Mouse (Mus musculus): ENCODE measurements around the gene Prss34.

Gene Prss34

DNA sequence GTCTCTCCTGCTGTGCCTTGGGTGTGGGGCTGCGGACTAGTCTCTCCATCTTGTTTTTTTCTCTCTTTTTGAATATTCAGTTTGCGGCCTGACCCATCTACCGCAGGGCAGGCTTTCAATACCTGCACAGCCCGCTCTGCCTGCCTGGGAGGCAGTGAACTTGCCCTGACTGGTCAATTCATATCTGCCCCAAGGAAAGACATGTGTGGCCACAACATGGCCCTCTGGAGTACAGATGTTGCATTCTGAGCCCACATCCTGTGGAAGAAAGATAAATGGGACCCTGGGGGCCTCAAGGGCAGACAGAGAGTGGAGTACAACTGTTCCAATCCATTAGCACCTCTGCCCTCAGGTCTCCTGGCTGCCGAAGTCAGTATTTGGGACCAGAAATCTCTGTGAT lies at the start of gene Prss34:
Prss34 (plus strand) TSS at position 301 of the 400 bp plus-strand sequence.
- DNase-seq (ENCODE audit: low read depth) = no peak

DNA sequence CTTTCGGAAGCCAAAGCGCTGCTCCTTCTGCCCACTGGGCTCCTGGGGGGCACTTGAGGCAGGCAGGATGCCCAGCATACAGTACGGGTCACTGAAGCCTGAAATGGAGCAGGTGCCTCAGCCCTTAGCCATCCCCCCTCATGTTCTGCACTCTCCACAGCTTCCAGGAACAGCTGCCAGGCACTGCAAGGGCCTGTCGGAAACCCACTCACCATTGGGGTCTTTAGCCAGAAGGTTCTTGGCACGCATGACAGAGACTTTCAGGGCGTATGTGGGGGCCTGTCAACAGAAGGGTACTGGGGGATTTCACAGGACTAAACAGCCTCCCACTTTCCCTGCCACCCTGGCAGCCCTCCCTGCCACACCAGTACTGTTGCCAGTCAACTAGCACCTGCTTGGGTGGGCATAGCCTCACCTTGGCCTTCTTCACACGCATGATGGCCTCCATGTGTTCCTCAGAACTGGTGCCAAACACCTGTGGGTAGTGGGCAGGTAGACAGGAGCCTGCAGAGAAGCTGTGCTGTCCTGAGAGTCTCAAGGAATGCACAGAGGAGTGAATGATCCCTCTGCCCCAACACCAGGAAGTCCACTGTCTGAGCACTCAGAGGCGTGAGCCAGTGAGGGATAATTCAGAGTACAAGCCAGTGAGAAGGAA lies 47.9 kb upstream of the Prss34 start:
- no peak for DNase-seq (ENCODE audit: low read depth)

DNA sequence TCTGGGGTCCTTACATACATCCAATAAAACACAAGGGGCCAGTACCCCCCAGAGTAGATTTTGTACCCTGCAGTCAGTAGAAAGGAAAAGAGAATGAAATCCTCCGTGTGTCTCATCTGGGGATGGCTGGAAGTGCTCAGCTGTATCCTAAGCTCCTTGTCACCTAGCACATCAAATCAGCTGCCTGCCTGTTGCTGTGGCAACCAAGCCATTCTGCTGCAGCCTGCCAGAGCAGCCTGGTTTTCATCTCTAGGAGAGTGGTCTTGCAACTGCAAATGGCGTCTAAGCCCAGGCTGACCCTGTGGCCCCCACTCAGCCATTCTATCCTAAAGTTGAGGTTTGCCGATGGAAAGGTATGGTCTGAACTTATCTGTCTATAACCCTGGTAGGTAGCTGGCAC lies 45.6 kb upstream of the Prss34 start:
- DNase-seq (ENCODE audit: low read depth) = no peak

DNA sequence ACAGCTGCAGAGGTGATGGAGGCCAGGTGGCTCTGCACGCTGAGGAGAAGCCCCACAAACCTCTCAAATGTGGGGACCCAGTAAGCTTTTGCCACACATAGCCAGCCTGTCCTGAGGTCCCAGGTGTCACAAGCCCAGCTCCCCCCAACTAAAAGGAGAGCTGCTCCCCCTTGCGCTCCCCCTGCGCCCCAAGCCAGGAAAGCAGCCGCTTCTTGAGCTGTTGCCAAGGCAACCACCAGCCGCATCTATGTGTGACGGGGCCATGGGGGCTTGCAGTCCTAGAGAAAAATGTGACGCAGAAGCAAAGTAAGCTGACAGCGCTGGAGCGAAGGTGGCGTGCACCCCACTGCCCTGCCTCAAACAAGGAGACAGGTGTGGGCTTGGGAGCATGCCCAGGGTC lies 44.4 kb upstream of the Prss34 start:
- DNase-seq (ENCODE audit: low read depth) = no peak

DNA sequence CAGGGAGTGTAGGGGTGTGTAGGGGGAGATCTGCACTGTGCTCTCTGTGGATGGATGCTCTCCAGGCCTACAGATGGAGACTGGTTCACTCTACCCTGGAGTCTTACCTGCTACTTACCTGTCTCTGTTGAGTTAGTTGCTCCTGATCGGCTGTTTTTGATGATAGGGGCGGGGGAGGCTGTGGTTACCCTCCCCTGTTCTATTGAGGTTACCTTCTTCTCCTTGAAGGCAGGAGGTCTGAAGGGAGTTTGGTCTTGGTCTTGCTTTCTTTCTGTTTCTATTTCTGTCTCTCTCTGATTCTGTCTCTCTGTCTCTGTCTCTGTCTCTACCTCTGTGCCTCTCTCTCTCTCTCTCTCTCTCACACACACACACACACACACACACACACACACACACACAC lies 43.1 kb upstream of the Prss34 start:
- no peak for DNase-seq (ENCODE audit: low read depth)

DNA sequence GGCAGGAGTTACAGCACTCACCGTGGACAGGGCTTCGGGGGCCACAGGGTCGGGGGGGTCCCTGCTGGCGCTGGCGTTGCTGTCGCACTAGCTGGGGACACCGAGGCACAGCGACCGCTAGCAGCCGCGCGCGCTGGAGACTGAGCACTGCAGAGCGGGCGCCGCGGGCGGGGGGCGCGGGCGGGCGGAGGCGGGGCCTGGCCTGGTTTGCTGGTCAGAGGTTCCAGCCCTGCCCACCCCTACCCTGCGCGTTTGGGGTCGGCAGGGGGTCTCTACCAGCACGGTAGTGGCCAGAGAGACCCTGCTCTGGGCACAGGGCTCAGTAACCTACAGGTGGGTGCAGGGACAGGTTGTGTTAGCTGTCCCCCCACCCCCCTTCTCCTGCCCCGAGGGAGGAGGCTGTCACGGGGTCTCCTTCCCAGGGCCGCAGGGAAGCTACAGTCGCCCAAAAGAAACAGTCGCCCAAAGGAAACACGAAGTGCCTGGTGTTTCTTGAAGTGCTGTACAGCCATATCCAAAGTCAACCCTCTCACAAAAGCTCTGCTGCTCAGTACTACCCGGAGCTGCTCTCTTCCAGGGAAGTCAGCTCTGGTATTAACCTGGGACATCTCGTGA lies 41.9 kb upstream of the Prss34 start, which contains the start of gene Baiap3:
Baiap3 (minus strand) TSS at position 225 of the 615 bp plus-strand sequence.
- no peak for DNase-seq (ENCODE audit: low read depth)

DNA sequence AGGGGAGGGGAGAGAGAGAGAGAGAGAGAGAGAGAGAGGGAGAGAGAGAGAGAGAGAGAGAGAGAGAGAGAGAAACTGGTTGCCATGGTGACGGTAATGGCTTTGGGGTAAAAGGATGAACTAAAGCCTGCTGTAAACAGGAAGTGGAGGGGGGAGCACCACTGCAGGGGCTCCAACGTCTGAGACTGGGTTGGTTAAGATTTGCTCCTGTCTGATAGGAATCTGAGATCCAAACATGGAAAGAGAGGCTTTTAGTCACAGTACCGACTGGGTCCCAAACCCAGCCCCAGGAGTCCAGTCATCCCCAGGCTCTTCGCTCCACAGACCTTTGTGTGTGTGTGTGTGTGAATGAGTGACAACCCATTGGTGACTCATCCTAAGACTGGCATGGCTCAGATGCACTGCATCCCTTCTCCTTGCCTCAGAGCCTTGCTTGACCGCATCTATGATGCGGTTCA lies 40.4 kb upstream of the Prss34 start:
- DNase-seq (ENCODE audit: low read depth) = no peak

DNA sequence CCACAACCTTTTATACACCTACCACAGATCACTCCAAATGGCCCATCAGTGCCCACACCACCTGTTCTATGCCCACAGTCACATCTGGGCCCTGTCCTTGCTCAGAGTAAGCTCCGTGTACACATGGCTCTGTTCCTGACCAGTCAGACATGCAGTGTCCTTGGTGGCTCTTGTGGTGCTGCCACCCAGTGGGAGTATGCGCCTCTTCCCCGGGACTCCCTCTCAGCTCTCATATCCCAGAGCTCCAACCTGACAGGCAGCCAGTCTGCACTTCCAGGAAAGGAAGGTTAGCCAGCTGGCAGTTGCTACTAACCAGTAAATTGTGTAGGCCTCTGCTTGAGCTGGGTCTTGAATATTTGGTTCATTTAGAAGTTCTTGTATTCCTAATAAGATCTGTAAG lies 33.7 kb upstream of the Prss34 start:
- no peak for DNase-seq (ENCODE audit: low read depth)

DNA sequence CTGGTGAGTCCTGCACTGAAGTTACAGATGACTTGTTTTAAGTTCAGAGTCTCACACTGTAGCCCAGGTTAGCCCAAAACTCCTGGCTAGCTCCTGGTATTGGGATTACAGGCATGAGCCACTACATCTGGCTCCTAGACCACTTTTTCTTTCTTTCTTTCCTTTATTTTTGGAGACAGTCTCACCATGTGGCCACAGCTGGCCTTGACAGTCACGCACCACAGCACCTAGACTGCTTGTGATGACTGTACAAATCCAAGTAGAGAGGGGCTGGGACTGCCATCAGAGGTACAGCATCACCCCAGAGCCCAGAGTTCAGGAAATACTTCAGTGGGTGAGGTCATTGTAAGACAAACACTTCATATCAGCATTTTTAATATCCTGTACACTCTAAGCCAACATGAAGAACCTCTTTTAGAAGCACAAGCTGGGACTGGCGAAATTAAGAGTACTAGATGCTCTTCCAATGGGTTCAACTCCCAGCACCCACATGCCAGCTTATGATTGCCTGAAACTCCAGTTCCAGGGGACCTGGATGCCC lies 27.3 kb upstream of the Prss34 start:
- DNase-seq (ENCODE audit: low read depth) = no peak

DNA sequence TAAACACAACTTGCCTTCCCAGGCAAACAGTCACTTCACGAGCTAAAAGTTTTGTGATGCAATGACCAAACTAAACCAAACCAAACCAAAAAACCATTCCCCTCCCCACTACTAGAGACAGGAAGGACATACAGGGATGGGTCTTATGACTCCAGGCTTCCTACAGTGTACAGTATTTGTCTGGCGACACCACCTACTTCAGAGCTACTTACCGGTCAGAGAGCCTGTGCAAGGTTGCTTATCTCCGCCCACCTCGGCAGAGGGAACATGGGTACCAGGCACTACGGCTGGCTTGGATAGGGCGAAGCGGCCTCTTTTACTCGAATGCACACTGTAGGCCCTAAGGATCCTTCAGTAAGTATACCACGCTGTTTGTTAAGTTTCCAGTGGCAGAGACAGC lies 25.9 kb upstream of the Prss34 start:
- peak; percentile 57 for DNase-seq (ENCODE audit: low read depth)

DNA sequence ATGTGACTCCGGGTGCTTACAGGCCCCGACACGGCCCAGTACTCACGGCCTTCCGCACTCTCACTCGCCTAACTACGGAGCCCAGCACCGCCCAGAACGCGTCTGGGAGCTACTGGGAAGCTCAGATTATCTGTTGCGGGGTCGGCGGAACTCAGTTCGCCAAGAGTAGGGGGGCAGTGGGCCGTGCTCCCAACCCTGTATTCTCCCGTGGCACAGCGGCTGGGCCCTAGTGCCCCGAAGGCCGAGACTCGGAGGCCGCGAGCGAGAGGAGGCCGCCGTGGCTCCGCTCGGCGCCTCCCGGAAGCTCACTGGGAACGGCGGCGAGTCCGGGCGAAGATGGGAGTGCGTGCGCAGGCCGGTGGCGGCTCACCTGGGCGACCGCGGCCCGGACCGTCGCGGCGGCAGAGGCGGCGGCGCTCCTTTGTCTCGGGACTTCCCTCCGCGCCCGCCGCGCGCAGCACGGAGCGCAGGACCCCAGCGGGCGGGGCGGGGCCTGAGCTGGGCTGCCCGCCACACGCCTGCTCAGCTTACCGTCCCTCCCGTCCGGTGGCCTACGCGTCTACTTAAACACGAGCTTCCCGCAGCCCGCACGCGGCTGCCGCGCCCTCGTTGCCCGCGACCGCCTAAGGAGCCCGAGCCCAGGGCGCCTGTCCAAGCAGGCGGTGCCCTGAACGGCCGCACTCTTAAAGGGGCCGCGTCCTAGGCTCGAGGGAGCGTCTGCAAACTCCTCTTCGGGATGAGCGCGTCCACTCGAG lies 25.1 kb upstream of the Prss34 start:
- DNase-seq (ENCODE audit: low read depth) = no peak

DNA sequence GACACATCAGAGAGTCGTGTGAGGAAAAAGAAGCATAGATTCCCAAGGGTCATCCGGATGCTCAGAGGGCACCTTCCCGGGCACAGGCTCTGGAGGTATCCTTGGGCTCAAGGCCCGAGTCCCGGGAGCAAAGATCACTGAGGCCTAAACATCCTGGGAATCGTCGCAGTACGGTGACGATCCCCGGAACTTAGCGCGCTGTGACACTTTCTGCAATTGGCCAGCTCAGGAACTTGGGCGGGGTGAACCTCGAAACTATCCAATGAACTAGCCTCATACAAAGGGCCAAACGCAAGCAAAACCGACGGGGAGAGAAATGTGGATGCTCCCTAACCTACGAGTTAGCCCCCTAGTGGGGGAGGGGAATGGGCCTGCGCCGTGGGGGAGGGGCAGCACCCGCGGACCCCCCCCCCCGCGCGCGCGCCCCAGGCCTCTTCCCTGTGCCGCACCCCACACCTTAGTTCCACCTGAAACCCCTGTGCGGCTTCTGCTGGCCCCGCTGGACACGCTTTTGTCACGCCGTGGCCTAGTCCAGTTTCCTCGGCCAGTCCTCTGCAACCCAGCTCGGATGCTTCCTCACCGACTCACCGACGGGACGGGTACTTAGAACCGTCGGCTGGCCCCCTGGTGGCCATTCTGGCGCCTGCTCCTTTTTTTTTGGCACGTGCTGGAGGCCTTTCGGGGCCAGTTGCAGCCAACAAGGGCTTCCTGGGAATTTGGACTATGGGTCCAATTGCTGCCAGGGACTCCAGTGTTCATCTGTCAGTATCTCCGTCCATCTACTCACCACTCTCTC lies 24.3 kb upstream of the Prss34 start:
- peak; percentile 98 for DNase-seq (ENCODE audit: low read depth)

DNA sequence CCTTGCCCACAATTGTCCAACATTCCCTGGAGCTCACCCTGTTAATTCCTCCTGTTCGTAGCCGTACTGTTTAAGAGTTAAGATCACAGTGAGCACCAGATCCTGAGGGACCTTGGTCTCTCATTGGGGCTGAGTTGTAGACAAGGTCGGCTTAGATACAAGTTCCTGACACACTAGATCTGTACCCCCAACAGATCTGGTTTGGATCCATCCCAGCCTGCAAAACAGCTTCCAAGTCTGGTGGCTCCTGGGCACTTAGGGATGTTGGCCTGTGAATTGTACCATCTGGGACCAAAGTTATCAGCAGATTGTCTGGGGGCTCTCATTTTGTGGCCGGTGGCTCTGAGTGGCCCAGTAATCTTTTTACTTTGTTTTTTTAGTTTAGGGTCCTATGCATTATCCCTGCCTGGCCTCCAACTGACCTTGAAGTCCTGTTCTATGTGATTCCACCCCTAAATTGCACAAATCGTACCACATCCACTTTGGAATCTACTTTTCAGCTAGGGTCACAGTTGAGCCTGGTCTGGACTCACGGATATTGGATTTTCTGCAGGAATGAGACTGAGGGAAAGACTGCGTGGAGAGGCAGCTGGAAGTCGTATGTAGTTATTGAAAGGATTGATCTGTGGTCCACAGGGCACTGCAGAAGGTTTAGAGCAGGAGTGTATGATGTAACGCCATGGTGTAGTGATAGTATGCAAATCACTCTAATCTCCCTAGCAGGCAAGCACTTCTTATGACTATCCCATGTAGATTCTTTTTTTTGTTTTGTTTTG lies 23.4 kb upstream of the Prss34 start, which contains the start of gene Ube2i:
Ube2i (minus strand) TSS at position 52 of the 776 bp plus-strand sequence.
- DNase-seq (ENCODE audit: low read depth) = no peak

DNA sequence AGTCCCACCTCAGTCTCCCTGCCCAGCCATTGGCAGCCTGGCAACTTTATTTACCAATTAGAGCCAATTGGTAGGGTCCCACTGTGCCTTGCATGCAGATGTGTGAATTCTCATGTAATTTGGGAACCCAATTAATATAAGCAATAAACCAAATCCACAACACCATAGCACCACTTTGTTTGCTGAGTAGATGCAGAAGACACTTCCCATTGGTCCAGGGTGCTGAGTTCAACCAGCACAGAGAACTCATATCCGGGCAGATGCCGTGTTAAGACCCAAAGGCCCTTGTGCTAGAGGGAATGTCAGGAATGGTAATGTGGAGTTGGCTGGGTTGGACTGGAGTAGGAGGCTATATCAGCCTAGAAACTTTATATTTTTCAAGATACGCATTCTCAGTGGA lies 22.4 kb upstream of the Prss34 start:
- DNase-seq (ENCODE audit: low read depth) = no peak

DNA sequence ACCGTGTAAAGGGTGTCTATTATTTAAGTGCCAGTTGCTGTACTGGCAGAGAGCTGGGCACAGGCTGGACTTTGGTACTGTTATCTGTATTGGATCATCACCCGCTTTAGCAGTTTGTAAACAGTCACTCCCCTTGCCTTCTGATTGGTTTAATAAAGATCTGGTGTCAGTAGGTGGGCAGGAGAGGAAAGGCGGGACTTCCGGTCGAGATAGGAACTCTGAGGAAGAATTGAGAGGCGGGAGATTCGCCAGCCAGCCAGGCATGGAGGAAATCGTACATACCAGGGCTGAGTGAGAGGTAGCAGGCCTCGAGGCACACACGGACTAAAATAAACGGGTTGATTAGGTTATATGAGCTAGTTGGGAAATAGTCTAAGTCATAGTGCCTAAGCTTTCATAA lies 16.1 kb upstream of the Prss34 start:
- peak; percentile 61 for DNase-seq (ENCODE audit: low read depth)

DNA sequence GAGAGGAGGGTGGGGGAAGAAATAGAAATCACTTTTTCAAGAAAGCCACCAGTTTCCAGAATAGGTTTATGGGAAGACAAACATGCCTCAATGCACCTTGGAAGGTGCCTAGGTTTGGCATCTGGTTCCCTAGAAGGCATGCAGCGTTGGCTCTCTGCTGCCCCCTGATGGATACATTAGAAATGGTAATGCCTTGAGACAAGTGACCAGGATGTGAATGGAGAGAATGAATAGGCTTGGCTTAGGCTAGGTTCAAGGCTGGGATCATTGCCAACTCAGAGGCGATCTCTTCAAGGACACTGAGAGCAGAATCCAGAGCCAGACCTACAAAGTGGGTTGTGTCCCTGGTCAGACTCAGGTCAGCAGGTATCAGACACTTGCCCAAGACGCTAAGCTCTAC lies 13.2 kb upstream of the Prss34 start:
- DNase-seq (ENCODE audit: low read depth) = peak; percentile 75

DNA sequence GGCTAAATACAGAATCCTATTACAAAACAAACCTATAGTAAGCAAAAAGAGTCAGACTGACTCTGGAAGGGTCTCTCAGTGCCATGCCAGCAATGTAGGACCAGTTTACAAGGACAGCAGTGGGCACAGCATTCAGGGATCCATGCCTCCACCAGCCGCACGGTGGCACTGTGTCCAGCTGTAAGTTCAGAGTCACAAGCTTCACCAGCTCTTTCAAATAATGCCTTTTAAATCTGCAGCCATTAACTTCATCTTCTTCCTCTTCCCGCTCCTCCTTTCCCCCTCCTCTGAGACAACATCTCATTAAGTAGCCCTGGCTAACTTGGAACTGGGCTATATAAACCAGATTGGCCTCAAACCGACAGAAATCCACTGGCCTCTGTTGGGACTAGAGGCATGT lies 9.4 kb upstream of the Prss34 start:
- DNase-seq (ENCODE audit: low read depth) = no peak

DNA sequence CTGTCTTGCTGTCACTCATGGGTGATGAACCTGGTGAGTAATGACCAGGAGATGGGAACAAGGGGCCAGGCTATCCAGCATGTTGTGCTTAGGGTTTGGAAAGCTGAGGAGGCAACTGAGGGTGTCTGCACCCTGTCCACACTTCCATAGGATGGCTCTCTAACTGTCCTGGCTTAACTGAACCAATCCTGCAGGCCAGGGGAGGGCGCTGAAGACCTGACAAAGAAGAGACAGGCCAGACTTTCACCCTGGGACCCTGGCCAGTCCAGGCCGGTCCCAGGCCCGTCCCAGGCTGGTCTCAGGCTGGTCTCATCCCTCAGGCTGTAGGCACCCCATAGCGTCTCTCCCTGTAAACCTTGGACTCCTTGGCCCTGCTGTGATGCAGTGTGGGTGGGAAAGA lies 7.8 kb upstream of the Prss34 start:
- DNase-seq (ENCODE audit: low read depth) = no peak

DNA sequence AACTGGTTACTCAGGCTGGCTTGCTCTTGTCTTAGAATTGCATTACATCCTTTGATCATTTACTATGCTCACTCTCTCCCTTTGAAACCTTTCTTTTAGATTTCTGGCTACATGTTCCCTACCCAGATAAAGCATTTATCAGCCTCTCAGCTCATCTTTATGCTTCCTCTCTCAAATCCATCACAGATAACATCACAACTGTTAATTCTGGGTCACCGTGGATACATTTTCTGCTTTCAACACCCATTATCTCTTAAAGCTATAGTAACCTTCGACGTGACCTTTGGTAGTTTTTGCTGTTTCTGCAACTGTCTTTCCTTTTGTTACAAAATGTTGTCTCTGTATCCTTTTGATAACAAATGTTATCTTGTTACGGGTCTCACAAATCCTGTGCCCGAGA lies 4.7 kb upstream of the Prss34 start:
- DNase-seq (ENCODE audit: low read depth) = no peak

DNA sequence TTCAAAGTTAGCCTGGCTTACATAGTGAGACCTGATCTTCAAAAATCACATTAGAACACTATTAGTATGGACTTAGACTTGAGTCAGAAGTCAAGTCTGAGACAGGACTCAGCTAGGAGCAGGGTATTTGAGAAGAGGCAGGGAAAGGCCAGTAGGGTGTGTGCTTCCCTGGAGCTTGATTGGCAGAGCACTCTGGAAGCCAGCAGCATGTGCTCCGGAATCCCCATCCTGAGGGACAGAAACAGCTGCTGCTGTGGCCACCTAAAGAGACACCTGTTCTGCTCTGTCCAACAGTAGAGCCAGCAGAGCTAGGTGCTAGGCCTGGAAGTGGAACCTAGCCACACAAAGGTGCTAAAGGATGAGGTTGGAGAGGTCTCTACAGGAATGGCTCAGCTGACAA lies 4.1 kb upstream of the Prss34 start:
- DNase-seq (ENCODE audit: low read depth) = no peak

DNA sequence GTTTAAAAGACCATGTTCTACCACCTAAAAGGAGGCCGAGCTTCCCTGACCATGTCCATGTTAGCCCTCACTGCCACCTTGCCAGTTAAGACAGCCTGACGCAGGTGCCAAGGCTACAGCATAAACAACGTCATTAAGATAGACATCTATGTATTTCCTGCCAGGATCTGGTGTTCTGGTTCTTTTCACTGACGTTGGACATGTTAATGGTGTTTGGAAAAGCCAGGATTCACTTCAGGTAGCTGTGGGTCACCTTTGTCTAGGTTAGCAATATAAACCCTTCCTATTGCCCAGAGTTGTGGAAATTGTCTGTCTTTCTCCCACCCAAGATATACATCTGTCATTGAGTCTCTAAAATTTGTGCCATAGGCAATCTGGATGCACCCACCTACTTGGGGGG lies 10.2 kb downstream of the Prss34 start, which contains the start of gene Prss28:
Prss28 (plus strand) TSS at position 301 of the 400 bp plus-strand sequence.
- no peak for DNase-seq (ENCODE audit: low read depth)

Data from c-Kit-positive CD71-positive TER-119-negative erythroid progenitor cells, embryonic 14.5 days (primary cell).